Mouse (Mus musculus) heart, adult 2 months (tissue): ENCODE results near the gene Zfp366.

Source experiments
- EP300 ChIP-seq: fragments of 200-500 bp; IDR thresholded peaks from 2 replicates; pipeline ENCODE4 v1.6.1; 2011; ENCODE audit warnings: low read depth, low read length, control low read depth; ENCODE audit not compliant: insufficient read depth
- POLR2A ChIP-seq: fragments of 200-500 bp; IDR thresholded peaks from 2 replicates; pipeline ENCODE4 v1.6.1; 2011; ENCODE audit warnings: mild to moderate bottlenecking, low read depth, low read length, control low read depth; ENCODE audit not compliant: insufficient read depth

GRCm38 (mm10) chr13:99191063-99191462 lies 6.4 kb downstream of the Zfp366 start:
- TF ChIP-seq POLR2A, result 0 out of 2 replicates have a peak, but pooled peaks have one; percentile 2
- no peak for TF ChIP-seq EP300
